Comparison of ENCODE assay signal across 8 mouse cellular contexts in the genomic region with DNA sequence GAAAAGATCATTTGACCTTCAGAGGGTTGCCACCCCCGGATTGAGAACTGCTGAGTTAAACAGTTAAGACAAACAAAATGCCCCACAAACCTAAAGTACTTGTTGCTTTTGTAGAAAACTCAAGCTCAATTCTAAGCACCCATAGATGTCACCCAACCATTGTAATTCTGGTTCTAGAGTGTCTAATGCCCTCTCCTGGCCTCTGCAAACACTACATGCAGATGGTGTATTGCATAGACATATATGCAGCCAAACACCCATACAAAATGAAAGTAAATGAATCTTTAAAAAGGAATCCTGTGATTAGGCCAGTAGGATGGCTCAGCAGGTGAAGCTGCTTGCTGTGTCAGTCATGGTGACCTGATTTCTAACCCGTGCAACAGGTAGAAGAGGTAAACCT. TPM values are rescaled to one million over a fixed set of nuclear protein-coding genes. Genes with fewer than 3 reads are reported as not detected.
DNase-seq lines count a peak whose midpoint lies in the region; ATAC-seq lines count a peak whose summit lies in the region.

No protein-coding gene starts in this region.

- no peak overlapping the region for H3K27ac ChIP-seq in midbrain, embryonic 16.5 days (ENCODE audit: low read length)

- no peaks in the 10 kb centered on the region for H3K9me3 ChIP-seq in midbrain, embryonic 16.5 days (replicated peaks; ENCODE audit: control insufficient read depth, low read length, poor library complexity, severe bottlenecking)

- no peaks in the 10 kb centered on the region for H3K27me3 ChIP-seq in midbrain, embryonic 16.5 days (ENCODE audit: control insufficient read depth, insufficient read depth, low read depth, low read length)

- H3K9ac ChIP-seq in midbrain, embryonic 16.5 days (ENCODE audit: low read depth, low read length), result no peak overlapping the region

- intact Hi-C loops in left cerebral cortex, postnatal 14 days (cut with DNase I), result loop anchor here (5.0 kb wide), 1 partner anchor 316 kb away; no protein-coding TSS in a partner anchor
- intact Hi-C loops in left cerebral cortex, postnatal 25 days (cut with DNase I), result loop anchor here (2.0 kb wide), 1 partner anchor 318 kb away; no protein-coding TSS in a partner anchor

- no peak overlapping the region for H3K4me2 ChIP-seq in midbrain, embryonic 16.5 days (ENCODE audit: low read length)

- peak; percentile 20 for DNase-seq in adrenal gland, postnatal 25 days
- DNase-seq in adrenal gland, postnatal 4 days (ENCODE audit: low spot score in 2 of 2), result no peak
- peak; percentile 31 to 53 for DNase-seq in left cerebral cortex, postnatal 14 days (ENCODE audit: low spot score in 2 of 2)
- DNase-seq in left cerebral cortex, postnatal 25 days (ENCODE audit: low spot score in 2 of 2), result no peak
- peak; percentile 16 to 41 for DNase-seq in spleen, postnatal 14 days (ENCODE audit: low spot score in 2 of 2)
- no peak for DNase-seq in cerebellum, postnatal 36 days

- H3K36me3 ChIP-seq in midbrain, embryonic 16.5 days (ENCODE audit: control insufficient read depth, insufficient read depth, low read length), result peaks cover 35% of the 10 kb centered on the region

- ATAC-seq in erythroid progenitor cell, adult 5-6 weeks (replicated peaks; ENCODE audit: low FRiP score, poor library complexity, severe bottlenecking), result 0 out of 2 replicates have a peak, but pooled peaks have one; percentile 56
- ATAC-seq in midbrain, embryonic 16.5 days, result no peak

- 94% methylated on average over 2 of the region's 2 CpGs for WGBS in midbrain, embryonic 16.5 days

- no peak overlapping the region for H3K4me3 ChIP-seq in midbrain, embryonic 16.5 days (ENCODE audit: low read depth, low read length)

- H3K4me1 ChIP-seq in midbrain, embryonic 16.5 days (ENCODE audit: control insufficient read depth, insufficient read depth, low read length), result peaks cover 11% of the 10 kb centered on the region

RNA-seq across cellular contexts. Expression of a gene that starts 8.6 kb away (rescaled TPM):
- total RNA-seq in adrenal gland, postnatal 25 days (2021), result 169 and 213 TPM in 2 replicates
- total RNA-seq in adrenal gland, postnatal 4 days (2021), result 100 to 1,000 TPM; 127 to 187 TPM
- total RNA-seq in left cerebral cortex, postnatal 14 days (2021), result 100 to 1,000 TPM; 125 to 135 TPM
- 100 to 1,000 TPM; 129 to 162 TPM for total RNA-seq in left cerebral cortex, postnatal 25 days (2021)
- 54.1 and 68.8 TPM in 2 replicates for total RNA-seq in erythroid progenitor cell, adult 5-6 weeks (2015; ENCODE audit: low replicate concordance)
- total RNA-seq in erythroid progenitor cell, adult 5-6 weeks (2017; ENCODE audit: low replicate concordance), result 51.1 and 58.4 TPM in 2 replicates
- polyA plus RNA-seq in midbrain, embryonic 16.5 days (2015; fragmentation: Nextera tagmentation; extraction: Ambion mirVana), result 260 and 271 TPM in 2 replicates

Comparison
In these comparisons a context has a peak if more than half of its experiments do, and no peak if none do; other contexts are left out.
1. DNase-seq: peak in adrenal gland, postnatal 25 days (single experiment), left cerebral cortex, postnatal 14 days (2 of 2) and spleen, postnatal 14 days (2 of 2); none in adrenal gland, postnatal 4 days (0 of 2), left cerebral cortex, postnatal 25 days (0 of 2) and cerebellum, postnatal 36 days (0 of 2).